Mouse (Mus musculus) mouse embryonic stem cell (cell line): Measurements from ENCODE around the gene Ifi202b.

ENCODE experiments used
- in situ Hi-C, 2 experiments: fragments of 300-500 bp; cut with MboI; formaldehyde crosslinking; loops; 1 replicate in 1 of 2; 3 replicates in 1 of 2; pipeline ENCODE4 v1.14.3; 2019 to 2020; ENCODE audit warnings: low sequenced_read_pairs in 2 of 2, low pct_unique_long_range_greater_than_20kb in 1 of 2, mixed read lengths in 1 of 2; ENCODE audit not compliant: unreplicated experiment in 1 of 2

The Ifi202b gene

DNA sequence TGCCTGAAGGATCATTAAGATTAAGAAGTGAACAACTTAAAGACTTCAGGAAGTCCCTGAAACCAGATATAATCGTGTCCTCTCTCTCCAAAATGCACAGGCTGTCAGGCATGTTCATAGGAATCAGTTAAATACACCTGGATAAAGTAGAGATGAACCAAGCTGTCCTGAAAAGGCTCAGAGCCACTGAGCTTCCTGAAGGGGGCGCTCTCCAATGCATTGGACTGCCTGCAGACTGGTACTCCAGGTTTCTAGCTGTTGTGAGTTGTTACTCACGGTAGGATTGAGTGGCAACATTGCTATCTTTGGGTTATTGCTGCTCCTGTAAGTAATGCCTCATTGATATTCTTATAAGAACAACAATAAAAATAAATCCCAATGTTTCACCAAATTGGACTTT is 63.3 kb downstream of the Ifi202b start:
- in situ Hi-C loops = loop anchor here in 1 of 2 experiments (10.0 kb wide), 1 partner anchor 154 kb away; the partner anchor contains the start of gene Ifi204

GRCm38 (mm10) chr1:173914559-173914958 is 68.0 kb downstream of the Ifi202b start:
- in situ Hi-C loops = loop anchor here in 1 of 2 experiments (10.0 kb wide), 1 partner anchor 150 kb away; the partner anchor contains the start of gene Ifi204

- in situ Hi-C loops = loop anchor here in 1 of 2 experiments (10.0 kb wide), 1 partner anchor 149 kb away; the partner anchor contains the start of gene Ifi204
Measured at GRCm38 (mm10) chr1:173913256-173913791, 69.2 kb downstream of the Ifi202b start.
